8 mouse cellular contexts compared by ENCODE assay signal in genomic region chr15:85580934-85581562, GRCm38 (mm10). TPM values are rescaled to one million over a fixed set of nuclear protein-coding genes. Genes with fewer than 3 reads are reported as not detected.
DNase-seq lines count a peak whose midpoint lies in the region; ATAC-seq and TF ChIP-seq lines count a peak whose summit lies in the region.

No protein-coding gene starts in this region.

- H3K27ac ChIP-seq in layer of hippocampus, adult 2 months = peak overlapping the region; percentile 82
- peak overlapping the region; percentile 63 for H3K27ac ChIP-seq in embryonic facial prominence, embryonic 15.5 days (replicated peaks)
- H3K27ac ChIP-seq in neural tube, embryonic 14.5 days (ENCODE audit: low read depth, low read length) = peak overlapping the region; percentile 60

- no peaks in the 10 kb centered on the region for H3K36me3 ChIP-seq in embryonic facial prominence, embryonic 15.5 days
- no peaks in the 10 kb centered on the region for H3K36me3 ChIP-seq in neural tube, embryonic 14.5 days (ENCODE audit: control insufficient read depth, insufficient read depth, low read length)

- peak overlapping the region; percentile 86 for H3K4me2 ChIP-seq in embryonic facial prominence, embryonic 15.5 days (replicated peaks)
- peak overlapping the region; percentile 100 for H3K4me2 ChIP-seq in neural tube, embryonic 14.5 days (ENCODE audit: low read depth, low read length)

- peaks cover 51% of the 10 kb centered on the region for H3K4me1 ChIP-seq in embryonic facial prominence, embryonic 15.5 days
- H3K4me1 ChIP-seq in neural tube, embryonic 14.5 days (ENCODE audit: control insufficient read depth, insufficient read depth, low read length) = peaks cover 34% of the 10 kb centered on the region

- H3K9ac ChIP-seq in embryonic facial prominence, embryonic 15.5 days = peak overlapping the region; percentile 31
- H3K9ac ChIP-seq in neural tube, embryonic 14.5 days (replicated peaks; ENCODE audit: low read depth, low read length) = peak overlapping the region; percentile 67

- WGBS in embryonic facial prominence, embryonic 15.5 days = under 1% methylated on average over 64 of the region's 66 CpGs
- 1% methylated on average over 50 of the region's 66 CpGs for WGBS in neural tube, embryonic 14.5 days

- H3K27me3 ChIP-seq in embryonic facial prominence, embryonic 15.5 days = peaks cover 93% of the 10 kb centered on the region
- peaks cover 30% of the 10 kb centered on the region for H3K27me3 ChIP-seq in neural tube, embryonic 14.5 days (ENCODE audit: control insufficient read depth, insufficient read depth, low read length)

- peak overlapping the region; percentile 69 for H3K4me3 ChIP-seq in layer of hippocampus, adult 2 months
- peak overlapping the region; percentile 50 for H3K4me3 ChIP-seq in embryonic facial prominence, embryonic 15.5 days (replicated peaks)
- H3K4me3 ChIP-seq in neural tube, embryonic 14.5 days (ENCODE audit: low read depth, low read length) = peak overlapping the region; percentile 64

- no peaks in the 10 kb centered on the region for H3K9me3 ChIP-seq in embryonic facial prominence, embryonic 15.5 days (replicated peaks)
- H3K9me3 ChIP-seq in neural tube, embryonic 14.5 days (ENCODE audit: control insufficient read depth, low read length) = no peaks in the 10 kb centered on the region

- no peak for TF ChIP-seq CTCF in layer of hippocampus, adult 2 months (conservative IDR thresholded peaks at IDR 0.05)

- DNase-seq in layer of hippocampus, adult 2 months (ENCODE audit: low spot score in 2 of 2) = no peak
- DNase-seq in layer of hippocampus, adult 9-10 months (ENCODE audit: low spot score) = no peak
- DNase-seq in kidney, postnatal 10 days = peak; percentile 41
- DNase-seq in layer of hippocampus, adult 11-12 months (ENCODE audit: low spot score) = no peak
- DNase-seq in adipocyte (ENCODE audit: low spot score) = no peak
- no peak for DNase-seq in B cell, adult 2 months

- no peak for ATAC-seq in embryonic facial prominence, embryonic 15.5 days (ENCODE audit: insufficient number of reproducible peaks, low FRiP score, low TSS enrichment, low read depth)
- ATAC-seq in neural tube, embryonic 14.5 days (ENCODE audit: low read depth) = no peak

RNA-seq across cellular contexts. Expression of gene Wnt7b, which starts 1.2 kb away (rescaled TPM):
- total RNA-seq in layer of hippocampus, adult 2 months (2021) = 10 to 100 TPM; 46.4 to 47.6 TPM
- polyA plus RNA-seq in embryonic facial prominence, embryonic 15.5 days (2015; fragmentation: Nextera tagmentation; extraction: Ambion mirVana) = 36.0 and 40.9 TPM in 2 replicates
- 17.3 and 25.0 TPM in 2 replicates for polyA plus RNA-seq in neural tube, embryonic 14.5 days (2014; fragmentation: Nextera tagmentation; extraction: Ambion mirVana)
